Mouse (Mus musculus) liver, adult 2 months (tissue): ENCODE data around the gene Sobp. TPM values are rescaled to one million over a fixed set of nuclear protein-coding genes. Genes with fewer than 3 reads are reported as not detected.

ENCODE experiments used
- DNase-seq: peaks from one replicate; pipeline ENCODE4 v3.0.0-alpha.2; 2011; ENCODE audit warnings: low read depth, low spot score; ENCODE audit errors: extremely low read depth
- H3K27ac ChIP-seq: fragments of 200-500 bp; replicated peaks from 2 replicates; pipeline ENCODE4 v1.5.1; 2012; ENCODE audit warnings: low read depth, mild to moderate bottlenecking, control low read depth, inconsistent platforms, low read length; ENCODE audit not compliant: insufficient read depth
- H3K27me3 ChIP-seq: fragments of 200-500 bp; 2 replicates; pipeline ENCODE4 v1.6.1; 2012; ENCODE audit warnings: mild to moderate bottlenecking, moderate library complexity, low read length, inconsistent platforms; ENCODE audit not compliant: control insufficient read depth, insufficient read depth
- H3K36me3 ChIP-seq: fragments of 200-500 bp; 2 replicates; pipeline ENCODE4 v1.6.1; 2012; ENCODE audit warnings: low read length, inconsistent platforms; ENCODE audit not compliant: control insufficient read depth, insufficient read depth
- H3K4me1 ChIP-seq: fragments of 200-500 bp; 2 replicates; pipeline ENCODE4 v1.6.1; 2011; ENCODE audit warnings: low read length; ENCODE audit not compliant: control insufficient read depth, insufficient read depth
- H3K4me3 ChIP-seq: fragments of 200-500 bp; 2 replicates; pipeline ENCODE4 v1.5.1; 2011; ENCODE audit warnings: low read depth, mild to moderate bottlenecking, control low read depth, low read length, moderate library complexity; ENCODE audit not compliant: insufficient read depth
- H3K79me2 ChIP-seq: fragments of 200-500 bp; 2 replicates; pipeline ENCODE4 v1.6.1; 2012; ENCODE audit warnings: inconsistent platforms, mild to moderate bottlenecking, low read length, moderate library complexity; ENCODE audit not compliant: control insufficient read depth, insufficient read depth
- H3K9ac ChIP-seq: fragments of 200-500 bp; 2 replicates; pipeline ENCODE4 v1.6.1; 2012; ENCODE audit warnings: low read depth, mild to moderate bottlenecking, control low read depth, inconsistent platforms, low read length
- CTCF ChIP-seq: fragments of 200-500 bp; IDR thresholded peaks from 2 replicates; pipeline ENCODE4 v1.5.1; 2011; ENCODE audit warnings: low read depth, low read length, control low read depth
- POLR2A ChIP-seq: fragments of 200-500 bp; IDR thresholded peaks from 2 replicates; pipeline ENCODE4 v1.6.1; 2011; ENCODE audit warnings: low read length, control low read depth; ENCODE audit not compliant: insufficient read depth; ENCODE audit errors: extremely low read depth
- WGBS: fragments of 180-500 bp; shearing (Covaris S2); methylation state at CpG from one replicate; pipeline ENCODE4 v1.1.7; 2018; 5-methylcytosine and 5-hydroxymethylcytosine counted together
- polyA plus RNA-seq: library from polyadenylated mRNA; depleted of rRNA; stranded (reverse); fragments of >200 nt; gene quantifications from 2 replicates; pipeline ENCODE4 v1.2.3, GENCODE M21; 2012
- total RNA-seq: library from RNA; depleted of rRNA; stranded (reverse); fragments of >200 nt; gene quantifications from 2 replicates; pipeline ENCODE4 v1.2.3, GENCODE M21; 2014

The Sobp gene
- total and polyA plus RNA-seq, 2 experiments, result 0.01 TPM; not detected in 1

DNA sequence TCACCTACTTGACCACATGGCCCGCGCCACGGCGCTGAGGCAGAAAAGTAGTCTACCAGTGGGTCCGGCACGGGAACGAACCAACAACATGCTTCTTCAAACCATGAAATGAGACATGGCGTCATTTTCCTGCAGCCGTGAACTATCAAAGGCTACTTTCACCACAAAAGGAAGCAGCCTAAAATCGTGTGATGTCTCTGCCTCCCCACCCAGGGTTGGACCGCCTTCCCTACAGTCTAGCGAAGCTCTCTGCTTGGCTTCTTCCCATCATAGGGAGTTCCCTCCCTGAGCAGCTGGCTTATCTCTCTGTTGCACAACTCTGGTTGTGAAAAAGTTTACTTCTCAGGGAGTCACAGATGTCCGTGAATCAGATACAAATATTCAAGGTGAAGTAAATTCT lies 211.7 kb downstream of the Sobp start:
- Histone ChIP-seq H3K4me1 (0 out of 2 replicates have a peak, but pooled peaks cover 2% of the 10 kb centered on the region), H3K4me3 (no peak overlapping the region), H3K27ac (no peak overlapping the region), H3K27me3 (peaks cover 2% of the 10 kb centered on the region; the same call in 1 of the 2 replicates), H3K9ac (no peak overlapping the region), H3K36me3 (no peaks in the 10 kb centered on the region), H3K79me2 (no peaks in the 10 kb centered on the region)
- WGBS, result 85% methylated on average over 13 of the region's 13 CpGs
- DNase-seq, result no peak
- TF ChIP-seq POLR2A (no peak), CTCF (no peak)

DNA sequence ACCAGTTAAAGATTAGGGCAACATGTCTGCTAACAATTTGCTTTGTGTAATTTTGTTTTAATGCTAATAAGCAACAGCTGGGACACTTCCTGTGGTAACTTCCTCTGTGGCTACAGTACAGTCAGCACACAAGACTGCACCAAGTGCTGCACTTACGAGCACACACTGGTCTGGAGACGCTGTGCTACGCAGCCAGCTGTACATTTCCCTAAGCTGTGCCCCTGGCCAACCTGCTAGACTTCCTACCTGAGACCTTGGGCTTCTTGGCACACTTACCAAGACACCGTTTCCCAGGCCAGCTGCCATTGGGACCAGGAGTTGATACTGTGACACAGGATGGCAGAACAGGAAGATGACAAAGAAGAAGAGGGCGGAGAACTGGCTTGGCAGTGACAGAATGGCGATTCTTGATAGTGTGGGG lies 212.1 kb downstream of the Sobp start:
- no peak for TF ChIP-seq CTCF
- no peak for TF ChIP-seq POLR2A
- Histone ChIP-seq H3K27me3 (no peaks in the 10 kb centered on the region; the same call in 1 of the 2 replicates), H3K79me2 (no peaks in the 10 kb centered on the region), H3K9ac (no peak overlapping the region), H3K4me1 (0 out of 2 replicates have a peak, but pooled peaks cover 2% of the 10 kb centered on the region), H3K27ac (no peak overlapping the region), H3K4me3 (no peak overlapping the region), H3K36me3 (no peaks in the 10 kb centered on the region)
- WGBS, result 80% methylated on average over 6 of the region's 6 CpGs
- no peak for DNase-seq

GRCm38 (mm10) chr10:42961771-42962170 lies 212.6 kb downstream of the Sobp start:
- Histone ChIP-seq H3K79me2 (no peaks in the 10 kb centered on the region), H3K9ac (no peak overlapping the region), H3K27ac (no peak overlapping the region), H3K27me3 (no peaks in the 10 kb centered on the region; the same call in 1 of the 2 replicates), H3K36me3 (no peaks in the 10 kb centered on the region), H3K4me1 (0 out of 2 replicates have a peak, but pooled peaks cover 2% of the 10 kb centered on the region), H3K4me3 (no peak overlapping the region)
- TF ChIP-seq CTCF (no peak), POLR2A (no peak)
- DNase-seq, result no peak
- 81% methylated on average over 6 of the region's 6 CpGs for WGBS

DNA sequence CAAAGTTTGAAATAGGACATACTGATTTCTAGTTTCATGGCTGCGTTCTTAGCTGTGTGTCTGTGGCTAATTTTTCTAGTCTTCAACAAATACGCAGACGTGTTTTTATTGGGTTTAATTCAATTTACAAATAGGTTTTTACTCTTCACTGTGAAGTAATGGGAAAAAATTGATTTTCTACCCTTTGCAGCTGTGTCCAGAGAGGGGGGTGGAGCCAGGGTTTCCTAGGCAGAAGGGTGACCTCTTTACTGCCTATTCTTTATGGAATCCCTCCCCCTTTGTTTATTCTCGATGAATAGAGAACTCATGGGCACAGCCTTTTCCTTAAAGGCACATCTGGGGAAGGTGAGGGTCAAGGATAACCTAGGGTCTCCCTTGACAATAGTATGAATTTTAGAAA lies 215.6 kb downstream of the Sobp start:
- no peak for DNase-seq
- H3K4me3 ChIP-seq, result no peak overlapping the region
- H3K27ac ChIP-seq, result no peak overlapping the region
- H3K4me1 ChIP-seq, result 0 out of 2 replicates have a peak, but pooled peaks cover 2% of the 10 kb centered on the region
- no peaks in the 10 kb centered on the region for H3K36me3 ChIP-seq
- WGBS, result 46% methylated on average over 4 of the region's 4 CpGs
- no peaks in the 10 kb centered on the region; the same call in 1 of the 2 replicates for H3K27me3 ChIP-seq
- no peaks in the 10 kb centered on the region for H3K79me2 ChIP-seq
- no peak overlapping the region for H3K9ac ChIP-seq
- TF ChIP-seq CTCF, result no peak
- TF ChIP-seq POLR2A, result no peak

DNA sequence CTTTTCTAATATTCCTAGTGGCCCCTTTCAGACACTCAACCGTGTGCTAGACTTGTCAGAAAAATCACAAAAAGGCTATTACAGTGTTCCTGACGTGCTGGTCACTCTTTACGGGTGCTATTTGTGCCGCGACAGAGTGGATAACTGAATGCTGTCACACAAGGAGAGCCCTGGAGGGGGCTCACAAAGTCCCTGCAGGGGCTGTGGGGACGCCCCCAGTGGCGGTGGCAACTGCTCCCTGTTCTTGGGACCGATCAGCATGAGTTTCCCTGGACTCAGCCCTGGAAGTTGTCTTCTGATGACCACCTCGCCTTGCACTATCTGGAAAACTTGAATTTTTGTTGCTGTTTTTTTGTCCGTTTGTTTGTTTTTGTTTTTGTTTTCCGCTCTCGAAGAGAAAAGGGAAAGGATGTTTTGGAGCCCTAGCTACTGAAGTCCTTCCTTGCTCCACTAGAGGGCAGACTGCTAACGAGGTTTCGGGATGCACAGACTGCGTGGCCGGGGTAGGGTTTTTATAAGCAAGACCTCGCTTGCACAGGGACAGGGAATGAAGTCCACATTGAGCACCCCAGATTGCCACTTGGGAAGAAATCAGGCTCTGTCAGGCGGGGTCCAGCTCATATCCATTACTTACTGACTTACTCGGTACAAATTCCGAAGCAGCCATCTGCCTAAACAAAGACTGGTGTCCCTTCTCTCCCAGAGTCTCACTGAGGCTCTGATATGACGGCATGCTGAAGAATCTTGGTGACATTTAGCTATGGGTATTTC lies 216.3 kb downstream of the Sobp start:
- 12% methylated on average over 21 of the region's 21 CpGs for WGBS

DNA sequence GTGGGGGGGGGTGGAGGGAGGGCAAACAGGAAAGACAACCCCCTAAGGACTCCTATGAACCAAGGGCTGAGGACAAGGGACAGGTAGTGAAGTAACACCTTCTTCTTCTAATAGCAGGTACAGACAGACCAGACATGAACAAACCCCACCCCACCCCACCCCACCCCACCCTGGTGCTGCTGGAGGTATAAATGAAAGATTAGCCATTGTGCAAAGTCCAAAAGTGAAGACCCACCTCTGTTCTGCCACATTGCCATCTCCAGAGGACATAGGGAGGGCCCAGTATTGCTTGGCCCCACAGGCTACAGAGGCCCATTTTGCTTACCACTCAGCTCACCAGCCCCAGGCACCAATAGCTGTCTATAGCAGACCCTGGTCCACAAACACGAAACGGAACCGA lies 219.1 kb downstream of the Sobp start:
- TF ChIP-seq POLR2A, result no peak
- no peak for TF ChIP-seq CTCF
- Histone ChIP-seq H3K27me3 (no peaks in the 10 kb centered on the region), H3K9ac (no peak overlapping the region), H3K27ac (no peak overlapping the region), H3K79me2 (no peaks in the 10 kb centered on the region), H3K36me3 (no peaks in the 10 kb centered on the region), H3K4me3 (no peak overlapping the region), H3K4me1 (0 out of 2 replicates have a peak, but pooled peaks cover 2% of the 10 kb centered on the region)
- DNase-seq, result no peak
- 96% methylated on average over 3 of the region's 3 CpGs for WGBS

More for the DNA sequence above, 216.3 kb downstream of the Sobp start:
- Histone ChIP-seq H3K27me3 (no peaks in the 10 kb centered on the region; the same call in 1 of the 2 replicates), H3K79me2 (no peaks in the 10 kb centered on the region), H3K27ac (no peak overlapping the region), H3K9ac (no peak overlapping the region), H3K4me3 (no peak overlapping the region), H3K36me3 (no peaks in the 10 kb centered on the region), H3K4me1 (0 out of 2 replicates have a peak, but pooled peaks cover 2% of the 10 kb centered on the region)
- peak; percentile 27 for DNase-seq
- TF ChIP-seq CTCF, result peak; percentile 81
- no peak for TF ChIP-seq POLR2A
